Mouse (Mus musculus) left cerebral cortex, adult 11 months (tissue): Measurements from ENCODE around the gene Gm20815.
"Not testable (repeated sequence)": the region's sequence is repeated elsewhere in the genome, so short reads cannot be mapped to it uniquely, and the experiment has no call there.

Experiments used
- DNase-seq: peaks from one replicate; pipeline ENCODE4 v3.0.0; 2022; ENCODE audit warnings: low spot score

Gene Gm20815

DNA sequence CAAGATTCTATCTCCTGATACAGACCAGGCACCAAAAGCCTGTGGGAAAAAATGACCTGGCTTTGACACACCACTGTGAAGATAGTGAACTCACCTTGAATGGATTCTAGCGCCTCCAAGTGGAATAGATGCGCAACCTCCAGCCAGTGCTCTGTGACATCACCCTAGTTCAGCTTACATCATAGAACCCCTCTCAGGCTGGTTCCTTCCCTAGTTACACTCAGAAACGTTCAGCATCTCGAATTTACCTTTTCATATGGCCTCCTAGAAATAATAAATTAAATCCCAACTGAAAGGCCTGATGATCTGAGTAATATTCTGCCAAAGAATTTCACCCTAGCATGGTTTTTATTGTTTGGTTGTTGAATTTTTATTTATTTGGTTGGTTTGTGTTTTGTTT, at the start of gene Gm20815:
TSS of gene Gm20815 (minus strand) at position 101 of the 400 bp plus-strand sequence.
- DNase-seq = not testable (repeated sequence)
